Mouse (Mus musculus) erythroblast, embryonic 14.5 days (primary cell): ENCODE data around the gene Atp6v0e2.

Experiments used
- GATA1 ChIP-seq: IDR thresholded peaks from 2 replicates; pipeline ENCODE4 v1.6.1; 2012; ENCODE audit warnings: low read length, inconsistent platforms, mixed read lengths
- TAL1 ChIP-seq: IDR thresholded peaks from 3 replicates; pipeline ENCODE4 v1.6.1; 2012; ENCODE audit warnings: low read length, inconsistent platforms, mixed read lengths

- TF ChIP-seq GATA1 (no peak), TAL1 (no peak)
Observed at GRCm38 (mm10) chr6:48529871-48530440, 7.5 kb upstream of the Atp6v0e2 start.
